Mouse (Mus musculus) testis, adult 2 months (tissue): ENCODE measurements around the gene Cyren.

ENCODE experiments used
- CTCF ChIP-seq: fragments of 200-500 bp; IDR thresholded peaks from 2 replicates; pipeline ENCODE4 v1.5.1; 2012; ENCODE audit warnings: low read depth, mild to moderate bottlenecking, inconsistent platforms, low read length, moderate library complexity; ENCODE audit not compliant: control insufficient read depth, insufficient read depth, insufficient replicate concordance
- POLR2A ChIP-seq: fragments of 200-500 bp; IDR thresholded peaks from 2 replicates; pipeline ENCODE4 v1.6.1; 2012; ENCODE audit warnings: low read depth, mild to moderate bottlenecking, inconsistent platforms, low read length, moderate library complexity; ENCODE audit not compliant: control insufficient read depth

DNA sequence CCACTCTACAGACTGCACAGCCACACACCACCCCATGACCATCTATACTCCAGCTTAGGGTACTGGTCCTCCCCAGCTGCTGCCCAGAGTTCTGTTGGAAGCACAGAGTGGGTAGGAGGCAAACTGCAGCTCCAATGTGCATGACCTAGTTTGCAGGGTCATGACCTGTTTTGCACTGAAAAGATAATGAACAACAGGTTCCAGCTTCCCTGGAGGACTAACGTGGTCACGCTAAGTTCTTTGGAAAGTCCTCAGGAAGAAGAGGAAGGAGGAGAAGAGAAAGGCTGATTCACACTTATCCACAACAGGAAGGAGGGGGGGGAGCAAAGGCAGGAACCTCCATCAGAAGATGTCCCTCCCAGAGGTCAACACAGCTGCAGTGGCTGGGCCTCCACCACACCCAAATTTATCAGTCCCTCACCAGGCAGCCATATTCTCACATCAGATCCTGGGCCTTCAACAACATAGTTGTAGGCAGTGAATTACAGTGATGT lies 29.3 kb upstream of the Cyren start:
- TF ChIP-seq POLR2A (no peak), CTCF (no peak)
